8 mouse cellular contexts compared by ENCODE assay signal in the genomic region with DNA sequence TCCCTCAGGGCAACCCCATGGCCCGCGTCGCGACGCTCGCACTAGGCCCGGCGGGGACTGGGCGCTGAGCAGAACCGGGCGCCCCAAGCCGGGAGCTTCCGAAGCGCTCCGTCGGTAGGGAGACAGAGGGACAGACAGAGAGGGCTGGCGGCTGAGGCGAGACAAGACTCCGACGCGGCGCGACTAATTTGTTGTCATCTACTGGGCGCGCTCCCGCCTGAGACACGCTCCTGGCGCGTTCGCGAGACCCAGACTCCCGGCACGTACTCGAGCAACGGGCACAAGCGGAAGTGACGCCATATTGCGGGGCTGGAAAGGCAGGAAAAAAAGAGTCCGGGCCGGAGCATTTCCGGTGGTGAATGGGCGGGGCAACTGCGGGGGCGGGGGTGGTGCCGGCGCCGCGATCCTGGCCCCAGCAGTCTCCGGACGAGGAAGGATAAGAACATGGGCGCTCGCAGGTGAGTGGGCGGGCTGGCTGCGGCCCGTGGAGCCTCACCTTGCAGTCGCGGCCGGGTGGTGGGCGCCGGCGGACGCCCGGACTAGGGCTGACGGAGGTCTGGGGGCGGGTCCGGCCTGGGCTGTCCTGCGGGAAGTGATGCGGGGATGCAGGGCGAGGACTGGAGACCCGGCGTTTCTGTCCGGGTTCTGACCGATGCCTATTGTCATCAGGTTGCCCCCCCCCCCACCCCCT. TPM values are rescaled to one million over a fixed set of nuclear protein-coding genes. Genes with fewer than 3 reads are reported as not detected.
DNase-seq lines count a peak whose midpoint lies in the region; ATAC-seq and TF ChIP-seq lines count a peak whose summit lies in the region.

A gene (minus strand): TSS at position 211 of the 691 bp plus-strand sequence.

- peak within 1 kb of the TSS; percentile 92 for H3K4me2 ChIP-seq in heart, embryonic 11.5 days
- peak within 1 kb of the TSS; percentile 93 for H3K4me2 ChIP-seq in kidney, embryonic 16.5 days (replicated peaks; ENCODE audit: low read depth, low read length)
- peak within 1 kb of the TSS; percentile 100 for H3K4me2 ChIP-seq in myocyte (ENCODE audit: low read depth)

- peak within 1 kb of the TSS; percentile 93 for H3K27ac ChIP-seq in heart, embryonic 11.5 days (ENCODE audit: low read depth, low read length)
- peak within 1 kb of the TSS; percentile 90 for H3K27ac ChIP-seq in kidney, embryonic 16.5 days (ENCODE audit: low read length)
- H3K27ac ChIP-seq in liver, adult 2 months (replicated peaks; ENCODE audit: insufficient read depth, low read depth, low read length): peak within 1 kb of the TSS; percentile 88

- peak; percentile 99 for DNase-seq in brain, embryonic 14.5 days (ENCODE audit: low read depth)
- peak; percentile 87 for DNase-seq in liver, adult 2 months (ENCODE audit: extremely low read depth, low read depth, low spot score)
- peak; percentile 97 for DNase-seq in splenic B cell, adult 2 months (ENCODE audit: low read depth, low spot score)

- no peaks in the 10 kb centered on the region for H3K27me3 ChIP-seq in C2C12 (ENCODE audit: control insufficient read depth, insufficient read depth, insufficient read length)
- H3K27me3 ChIP-seq in erythroblast, embryonic 14.5 days (ENCODE audit: control insufficient read depth): no peaks in the 10 kb centered on the region
- no peaks in the 10 kb centered on the region for H3K27me3 ChIP-seq in heart, embryonic 11.5 days (ENCODE audit: control insufficient read depth, insufficient read depth, low read length)
- H3K27me3 ChIP-seq in kidney, embryonic 16.5 days (ENCODE audit: insufficient read depth, low read length): no peaks in the 10 kb centered on the region
- H3K27me3 ChIP-seq in liver, adult 2 months (ENCODE audit: control insufficient read depth, insufficient read depth, low read length): no peaks in the 10 kb centered on the region
- no peaks in the 10 kb centered on the region for H3K27me3 ChIP-seq in myocyte (ENCODE audit: control insufficient read depth, insufficient read depth, insufficient read length)
- no peaks in the 10 kb centered on the region; the same call in 1 of the 2 replicates for H3K27me3 ChIP-seq in splenic B cell, adult 2 months (ENCODE audit: control insufficient read depth, insufficient read depth, low read length, poor library complexity, severe bottlenecking)

- H3K79me3 ChIP-seq in C2C12 (ENCODE audit: low read depth): peaks cover 49% of the 10 kb centered on the region

- H3K9ac ChIP-seq in heart, embryonic 11.5 days (ENCODE audit: low read depth, low read length): peak within 1 kb of the TSS; percentile 94
- peak within 1 kb of the TSS; percentile 89 for H3K9ac ChIP-seq in kidney, embryonic 16.5 days (replicated peaks; ENCODE audit: low read length)
- peak within 1 kb of the TSS; percentile 96 for H3K9ac ChIP-seq in liver, adult 2 months (ENCODE audit: low read depth, low read length)

- peak within 1 kb of the TSS; percentile 89 for H3ac ChIP-seq in C2C12 (ENCODE audit: control insufficient read depth, insufficient read length, low read depth)
- peak within 1 kb of the TSS; percentile 60 for H3ac ChIP-seq in myocyte (ENCODE audit: control insufficient read depth, insufficient read length)

- TF ChIP-seq POLR2A in brain, embryonic 14.5 days (IDR thresholded peaks at IDR 0.05; ENCODE audit: borderline replicate concordance, extremely low read depth, insufficient read depth, insufficient read length, poor library complexity, severe bottlenecking): peak; percentile 60; the same call in 1 of the 2 replicates
- peak; percentile 55 for TF ChIP-seq POLR2A in liver, adult 2 months (IDR thresholded peaks at IDR 0.05; ENCODE audit: extremely low read depth, insufficient read depth, low read length)
- peak; percentile 64 for TF ChIP-seq POLR2A in myocyte (IDR thresholded peaks at IDR 0.05; ENCODE audit: insufficient read length, low read depth)

- peak within 1 kb of the TSS; percentile 90 for H3K4me3 ChIP-seq in C2C12 (ENCODE audit: insufficient read depth, poor library complexity, severe bottlenecking)
- peak within 1 kb of the TSS; percentile 100 for H3K4me3 ChIP-seq in erythroblast, embryonic 14.5 days (replicated peaks)
- H3K4me3 ChIP-seq in heart, embryonic 11.5 days (ENCODE audit: low read depth, low read length): peak within 1 kb of the TSS; percentile 99
- peak within 1 kb of the TSS; percentile 79 for H3K4me3 ChIP-seq in kidney, embryonic 16.5 days (ENCODE audit: low read length)
- peak within 1 kb of the TSS; percentile 96 for H3K4me3 ChIP-seq in liver, adult 2 months (ENCODE audit: insufficient read depth, low read depth, low read length)
- peak within 1 kb of the TSS; percentile 95 for H3K4me3 ChIP-seq in myocyte

- no peak for TF ChIP-seq CTCF in C2C12 (IDR thresholded peaks at IDR 0.05; ENCODE audit: control insufficient read depth, insufficient read depth, insufficient read length)
- no peak for TF ChIP-seq CTCF in brain, embryonic 14.5 days (IDR thresholded peaks at IDR 0.05; ENCODE audit: borderline replicate concordance, extremely low read depth, insufficient read depth, insufficient read length)
- no peak for TF ChIP-seq CTCF in liver, adult 2 months (IDR thresholded peaks at IDR 0.05; ENCODE audit: low read depth, low read length)

- peak; percentile 89 for ATAC-seq in heart, embryonic 11.5 days (replicated peaks; ENCODE audit: insufficient number of reproducible peaks, low FRiP score, low TSS enrichment)
- peak; percentile 92 for ATAC-seq in kidney, embryonic 16.5 days (ENCODE audit: low FRiP score, low TSS enrichment)

- H3K79me2 ChIP-seq in C2C12 (ENCODE audit: control insufficient read depth, insufficient read depth) (peaks cover 89% of the 10 kb centered on the region), myocyte (ENCODE audit: control insufficient read depth, insufficient read depth) (peaks cover 71% of the 10 kb centered on the region)
- peaks cover 25% of the 10 kb centered on the region; the same call in 1 of the 2 replicates for H3K79me2 ChIP-seq in liver, adult 2 months (ENCODE audit: control insufficient read depth, insufficient read depth, low read length)

- peaks cover 45% of the 10 kb centered on the region for H3K4me1 ChIP-seq in erythroblast, embryonic 14.5 days (ENCODE audit: control insufficient read depth)
- H3K4me1 ChIP-seq in heart, embryonic 11.5 days (ENCODE audit: control insufficient read depth, insufficient read depth, low read length): peaks cover 13% of the 10 kb centered on the region
- H3K4me1 ChIP-seq in kidney, embryonic 16.5 days (ENCODE audit: insufficient read depth, low read length): peaks cover 23% of the 10 kb centered on the region
- H3K4me1 ChIP-seq in liver, adult 2 months (ENCODE audit: control insufficient read depth, insufficient read depth, low read length): peaks cover 9% of the 10 kb centered on the region

- under 1% methylated on average over 73 of the region's 73 CpGs for WGBS in heart, embryonic 11.5 days (ENCODE audit: insufficient replicate concordance)
- under 1% methylated on average over 68 of the region's 73 CpGs for WGBS in kidney, embryonic 16.5 days
- 1% methylated on average over 72 of the region's 73 CpGs for WGBS in liver, adult 2 months

- H3K36me3 ChIP-seq in C2C12 (ENCODE audit: control insufficient read depth, insufficient read depth): peaks cover 10% of the 10 kb centered on the region
- peaks cover 23% of the 10 kb centered on the region for H3K36me3 ChIP-seq in erythroblast, embryonic 14.5 days (ENCODE audit: control insufficient read depth)
- no peaks in the 10 kb centered on the region for H3K36me3 ChIP-seq in heart, embryonic 11.5 days (ENCODE audit: control insufficient read depth, insufficient read depth, low read length)
- H3K36me3 ChIP-seq in kidney, embryonic 16.5 days (ENCODE audit: insufficient read depth, low read length): peaks cover 7% of the 10 kb centered on the region; the same call in 1 of the 2 replicates
- H3K36me3 ChIP-seq in liver, adult 2 months (ENCODE audit: control insufficient read depth, insufficient read depth, low read length): no peaks in the 10 kb centered on the region
- H3K36me3 ChIP-seq in myocyte (ENCODE audit: control insufficient read depth, insufficient read depth): no peaks in the 10 kb centered on the region
- no peaks in the 10 kb centered on the region for H3K36me3 ChIP-seq in splenic B cell, adult 2 months (ENCODE audit: control insufficient read depth, insufficient read depth, low read length, poor library complexity, severe bottlenecking)

- H3K9me3 ChIP-seq in erythroblast, embryonic 14.5 days (ENCODE audit: control insufficient read depth, low read length): no peaks in the 10 kb centered on the region
- H3K9me3 ChIP-seq in heart, embryonic 11.5 days (replicated peaks; ENCODE audit: control insufficient read depth, low read length): no peaks in the 10 kb centered on the region
- no peaks in the 10 kb centered on the region for H3K9me3 ChIP-seq in kidney, embryonic 16.5 days (ENCODE audit: low read length)

TF ChIP-seq in C2C12, 6 proteins besides CTCF, POLR2A, EP300 and RAD21:
- TF ChIP-seq MAX (IDR thresholded peaks at IDR 0.05) (peak; percentile 36), USF1 (IDR thresholded peaks at IDR 0.05; ENCODE audit: low read depth) (no peak)
TF ChIP-seq in C2C12: peak in this region for 1.

TF ChIP-seq in myocyte, 11 proteins besides CTCF, POLR2A, EP300 and RAD21:
- TF ChIP-seq POLR2AphosphoS2 (IDR thresholded peaks at IDR 0.05; ENCODE audit: insufficient read length, low read depth): peak; percentile 71
- no peak for TF ChIP-seq CEBPB (IDR thresholded peaks at IDR 0.05; ENCODE audit: insufficient read depth, poor library complexity, severe bottlenecking)
- peak; percentile 27 for TF ChIP-seq MAX (IDR thresholded peaks at IDR 0.05; ENCODE audit: low read depth)

RNA-seq across cellular contexts. Expression of the gene that starts here (rescaled TPM):
- polyA plus RNA-seq in C2C12 (2012; fragmentation: generic; extraction: Trizol): 15.9 TPM
- polyA plus RNA-seq in brain, embryonic 14.5 days (2012; rRNA removed): 29.1 and 32.3 TPM in 2 replicates
- 0.63 and 0.76 TPM in 2 replicates for polyA plus RNA-seq in erythroblast, embryonic 14.5 days (2012)
- 12.2 and 14.0 TPM in 2 replicates for polyA plus RNA-seq in heart, embryonic 11.5 days (2014; fragmentation: Nextera tagmentation; extraction: Ambion mirVana)
- polyA plus RNA-seq in kidney, embryonic 16.5 days (2015; fragmentation: Nextera tagmentation; extraction: Ambion mirVana): 12.3 and 12.4 TPM in 2 replicates
- 19.2 and 24.0 TPM in 2 replicates for total RNA-seq in liver, adult 2 months (2014; rRNA removed)
- polyA plus RNA-seq in liver, adult 2 months (2012; rRNA removed): 9.3 and 10.2 TPM in 2 replicates
- polyA plus RNA-seq in myocyte (2012; fragmentation: generic; extraction: Trizol): 20.0 TPM

Comparison
In these comparisons a context has a peak if more than half of its experiments do, and no peak if none do; other contexts are left out.
1. Peak in every context shown above with its lines: DNase-seq, ATAC-seq, H3K4me3 ChIP-seq and H3K27ac ChIP-seq.